Mouse (Mus musculus) midbrain, embryonic 14.5 days (tissue): ENCODE results near the gene Prkag1. TPM values are rescaled to one million over a fixed set of nuclear protein-coding genes. Genes with fewer than 3 reads are reported as not detected.

Experiments used
- ATAC-seq: fragments of 200-750 bp; cut with Nextera tagmentation; 2 replicates; pipeline ENCODE4 v1.8.0; 2017; ENCODE audit warnings: moderate number of reproducible peaks, moderate library complexity; ENCODE audit not compliant: low FRiP score, low TSS enrichment
- DNase-seq: peaks from one replicate; pipeline ENCODE4 v3.0.0-alpha.2; 2015
- H3K27ac ChIP-seq: fragments of 300-500 bp; sonication (generic); replicated peaks from 2 replicates; pipeline ENCODE4 v1.5.1; 2014; ENCODE audit warnings: mild to moderate bottlenecking, low read depth, low read length, moderate library complexity
- H3K27me3 ChIP-seq: fragments of 300-500 bp; sonication (generic); 2 replicates; pipeline ENCODE4 v1.6.1; 2014; ENCODE audit warnings: low read length, control low read depth, mixed read lengths; ENCODE audit not compliant: control insufficient read depth, insufficient read depth
- H3K36me3 ChIP-seq: fragments of 300-500 bp; sonication (generic); 2 replicates; pipeline ENCODE4 v1.6.1; 2014; ENCODE audit warnings: low read length, control low read depth; ENCODE audit not compliant: control insufficient read depth, insufficient read depth
- H3K4me1 ChIP-seq: fragments of 300-500 bp; sonication (generic); 2 replicates; pipeline ENCODE4 v1.6.1; 2014; ENCODE audit warnings: mild to moderate bottlenecking, antibody characterized with exemption, low read length, control low read depth; ENCODE audit not compliant: control insufficient read depth, insufficient read depth
- H3K4me2 ChIP-seq: fragments of 300-500 bp; sonication (generic); 2 replicates; pipeline ENCODE4 v1.6.1; 2014; ENCODE audit warnings: mild to moderate bottlenecking, low read length, moderate library complexity
- H3K4me3 ChIP-seq: fragments of 300-500 bp; sonication (generic); replicated peaks from 2 replicates; pipeline ENCODE4 v1.5.1; 2014; ENCODE audit warnings: low read depth, low read length
- H3K9ac ChIP-seq: fragments of 300-500 bp; sonication (generic); replicated peaks from 2 replicates; pipeline ENCODE4 v1.6.1; 2014; ENCODE audit warnings: mild to moderate bottlenecking, low read length, moderate library complexity
- H3K9me3 ChIP-seq: fragments of 300-500 bp; sonication (generic); 2 replicates; pipeline ENCODE4 v1.6.1; 2016; ENCODE audit warnings: low read length, control low read depth, mixed read lengths; ENCODE audit not compliant: control insufficient read depth
- WGBS: fragments of 180-500 bp; shearing (Covaris S2); extraction: QIAGEN DNeasy Blood & Tissue Kit; methylation state at CpG from one replicate; pipeline ENCODE4 v1.1.7; 2014; 5-methylcytosine and 5-hydroxymethylcytosine counted together
- polyA plus RNA-seq: library from polyadenylated mRNA; unstranded; fragments of >200 nt; fragmentation: Nextera tagmentation; extraction: Ambion mirVana; gene quantifications from 2 replicates; pipeline ENCODE4 v1.2.1, GENCODE M21; 2014

Prkag1 gene
- polyA plus RNA-seq, 1 experiment from 2014 or later = 72.8 TPM

GRCm38 (mm10) chr15:98849165-98849564, 17.8 kb upstream of the Prkag1 start:
- Histone ChIP-seq H3K9ac (no peak overlapping the region), H3K4me1 (no peaks in the 10 kb centered on the region), H3K27me3 (no peaks in the 10 kb centered on the region), H3K9me3 (no peaks in the 10 kb centered on the region), H3K4me3 (no peak overlapping the region), H3K4me2 (no peak overlapping the region), H3K27ac (no peak overlapping the region), H3K36me3 (peaks cover 100% of the 10 kb centered on the region)
- DNase-seq (no peak), ATAC-seq (no peak)
- WGBS = 95% methylated on average over 11 of the region's 11 CpGs

- Histone ChIP-seq H3K4me3 (no peak overlapping the region), H3K4me1 (no peaks in the 10 kb centered on the region), H3K4me2 (no peak overlapping the region), H3K27ac (no peak overlapping the region), H3K9ac (no peak overlapping the region), H3K9me3 (no peaks in the 10 kb centered on the region), H3K36me3 (peaks cover 100% of the 10 kb centered on the region), H3K27me3 (no peaks in the 10 kb centered on the region)
- WGBS = 91% methylated on average over 8 of the region's 8 CpGs
- ATAC-seq = no peak
- no peak for DNase-seq
Measured at GRCm38 (mm10) chr15:98846140-98846539, 14.8 kb upstream of the Prkag1 start.

DNA sequence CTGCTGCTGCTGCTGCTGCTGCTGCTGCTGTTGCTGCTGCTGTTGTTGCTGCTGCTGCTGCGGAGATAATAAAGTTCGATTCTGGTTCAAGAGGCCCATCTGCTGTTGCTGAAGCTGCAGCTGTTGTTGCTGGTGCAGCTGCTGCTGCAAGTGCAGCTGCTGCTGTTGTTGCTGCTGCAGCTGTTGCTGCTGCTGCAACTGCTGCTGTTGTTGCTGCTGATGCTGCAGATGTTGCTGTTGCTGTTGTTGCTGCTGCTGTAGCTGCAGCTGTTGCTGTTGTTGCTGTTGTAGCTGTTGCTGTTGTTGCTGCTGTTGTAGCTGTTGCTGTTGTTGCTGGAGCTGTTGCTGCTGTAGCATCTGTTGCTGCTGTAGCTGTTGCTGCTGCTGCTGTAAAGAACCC, 13.8 kb upstream of the Prkag1 start:
- ATAC-seq = no peak
- Histone ChIP-seq H3K4me2 (no peak overlapping the region), H3K27ac (no peak overlapping the region), H3K9me3 (no peaks in the 10 kb centered on the region), H3K9ac (no peak overlapping the region), H3K4me1 (no peaks in the 10 kb centered on the region), H3K27me3 (no peaks in the 10 kb centered on the region), H3K4me3 (no peak overlapping the region), H3K36me3 (peaks cover 100% of the 10 kb centered on the region)
- 98% methylated on average over 2 of the region's 2 CpGs for WGBS
- DNase-seq = no peak

GRCm38 (mm10) chr15:98843595-98844223, 12.4 kb upstream of the Prkag1 start:
- ATAC-seq (no peak), DNase-seq (no peak)
- Histone ChIP-seq H3K27me3 (no peaks in the 10 kb centered on the region), H3K27ac (no peak overlapping the region), H3K9ac (no peak overlapping the region), H3K4me3 (no peak overlapping the region), H3K36me3 (peaks cover 100% of the 10 kb centered on the region), H3K4me1 (no peaks in the 10 kb centered on the region), H3K4me2 (no peak overlapping the region), H3K9me3 (no peaks in the 10 kb centered on the region)
- 95% methylated on average over 11 of the region's 11 CpGs for WGBS

- Histone ChIP-seq H3K9me3 (no peaks in the 10 kb centered on the region), H3K4me2 (no peak overlapping the region), H3K4me1 (no peaks in the 10 kb centered on the region), H3K27me3 (no peaks in the 10 kb centered on the region), H3K36me3 (peaks cover 99% of the 10 kb centered on the region), H3K9ac (no peak overlapping the region), H3K27ac (no peak overlapping the region), H3K4me3 (no peak overlapping the region)
- no peak for ATAC-seq
- whole genome bisulfite sequencing = 95% methylated on average over 30 of the region's 30 CpGs
- DNase-seq = no peak
Measured at GRCm38 (mm10) chr15:98839671-98840585, 8.6 kb upstream of the Prkag1 start.

DNA sequence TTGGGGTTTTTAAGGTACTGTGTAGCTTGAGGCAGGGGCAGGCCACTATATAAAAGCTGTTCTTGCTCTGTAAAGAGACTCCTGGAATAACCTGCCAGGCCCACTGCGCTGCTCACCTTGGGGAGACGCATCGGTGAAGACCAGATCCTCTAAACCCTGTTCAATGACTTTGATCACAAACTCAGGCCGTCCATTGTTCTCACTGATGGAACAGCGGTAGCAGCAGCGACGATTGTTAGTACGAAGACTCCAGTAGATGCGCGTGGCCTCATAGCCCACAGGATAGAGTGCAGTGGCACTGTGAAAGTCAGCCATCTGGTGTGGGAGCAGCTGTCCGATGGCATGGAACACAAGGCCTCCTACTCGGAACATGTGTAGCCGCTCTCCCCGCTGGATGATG, 7.8 kb upstream of the Prkag1 start:
- WGBS = 93% methylated on average over 14 of the region's 14 CpGs
- Histone ChIP-seq H3K36me3 (peaks cover 99% of the 10 kb centered on the region), H3K4me2 (no peak overlapping the region), H3K9ac (no peak overlapping the region), H3K9me3 (no peaks in the 10 kb centered on the region), H3K27me3 (no peaks in the 10 kb centered on the region), H3K4me3 (no peak overlapping the region), H3K4me1 (no peaks in the 10 kb centered on the region), H3K27ac (no peak overlapping the region)
- DNase-seq (no peak), ATAC-seq (no peak)

DNA sequence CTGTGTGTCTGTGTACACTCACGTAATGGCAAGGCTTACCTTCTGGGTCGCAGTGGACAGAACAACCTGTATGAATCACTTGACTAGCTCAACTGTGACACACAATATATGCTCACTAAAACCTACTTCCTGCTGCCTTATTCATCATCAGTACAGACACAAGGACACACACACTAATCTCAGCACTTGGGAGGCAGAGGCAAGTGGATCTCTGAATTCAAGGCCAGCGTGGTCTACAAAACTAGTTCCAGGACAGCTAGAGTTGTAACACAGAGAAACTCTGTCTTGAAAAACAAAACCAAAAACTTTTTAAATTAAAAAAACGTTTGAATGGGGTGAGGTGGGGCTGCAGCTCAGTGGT, 6.4 kb upstream of the Prkag1 start:
- DNase-seq (no peak), ATAC-seq (no peak)
- Histone ChIP-seq H3K36me3 (peaks cover 96% of the 10 kb centered on the region), H3K9me3 (no peaks in the 10 kb centered on the region), H3K4me2 (no peak overlapping the region), H3K27ac (no peak overlapping the region), H3K4me1 (no peaks in the 10 kb centered on the region), H3K4me3 (no peak overlapping the region), H3K9ac (no peak overlapping the region), H3K27me3 (no peaks in the 10 kb centered on the region)
- WGBS = 80% methylated on average over 4 of the region's 4 CpGs

DNA sequence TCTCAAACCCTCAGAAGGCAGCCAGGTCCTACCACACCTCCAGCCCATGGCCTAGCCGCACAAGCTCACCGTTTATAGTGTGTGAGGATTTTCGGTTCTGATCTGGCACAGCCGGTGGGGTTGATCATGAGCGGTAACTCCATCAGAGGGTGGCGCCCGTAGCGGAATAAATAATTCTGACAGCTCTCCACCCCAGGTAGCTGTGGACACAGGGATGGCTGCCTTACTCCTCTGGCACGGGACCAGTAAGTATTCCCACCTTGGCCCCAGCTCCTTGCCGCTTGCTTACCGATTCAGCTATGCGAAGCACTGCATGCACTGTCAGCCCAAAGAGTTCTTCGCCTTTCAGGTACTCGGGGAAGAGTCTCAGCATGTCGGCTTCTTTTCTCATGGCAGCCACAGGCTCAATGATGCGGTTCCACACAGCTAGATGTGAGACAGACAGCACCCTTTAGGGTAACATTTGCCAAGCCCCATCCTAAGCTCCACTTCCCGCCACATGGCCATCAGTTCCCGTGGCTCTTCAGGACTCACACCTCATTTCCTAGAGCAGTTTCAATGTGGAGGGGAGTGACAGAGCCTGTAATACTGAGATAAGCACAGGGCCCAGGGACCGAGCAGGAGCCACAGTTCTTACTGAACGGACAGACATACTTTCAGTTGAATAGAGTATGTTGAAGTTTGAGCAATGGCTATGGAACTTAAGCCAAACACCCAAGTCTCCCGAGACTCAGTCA, 5.9 kb upstream of the Prkag1 start:
- H3K4me3 ChIP-seq = no peak overlapping the region
- H3K27ac ChIP-seq = no peak overlapping the region
- H3K4me2 ChIP-seq = no peak overlapping the region
- no peaks in the 10 kb centered on the region for H3K9me3 ChIP-seq
- DNase-seq = no peak
- no peak for ATAC-seq
- H3K4me1 ChIP-seq = no peaks in the 10 kb centered on the region
- no peak overlapping the region for H3K9ac ChIP-seq
- H3K27me3 ChIP-seq = no peaks in the 10 kb centered on the region
- 95% methylated on average over 21 of the region's 21 CpGs for WGBS
- peaks cover 91% of the 10 kb centered on the region for H3K36me3 ChIP-seq
